In the genomic region with DNA sequence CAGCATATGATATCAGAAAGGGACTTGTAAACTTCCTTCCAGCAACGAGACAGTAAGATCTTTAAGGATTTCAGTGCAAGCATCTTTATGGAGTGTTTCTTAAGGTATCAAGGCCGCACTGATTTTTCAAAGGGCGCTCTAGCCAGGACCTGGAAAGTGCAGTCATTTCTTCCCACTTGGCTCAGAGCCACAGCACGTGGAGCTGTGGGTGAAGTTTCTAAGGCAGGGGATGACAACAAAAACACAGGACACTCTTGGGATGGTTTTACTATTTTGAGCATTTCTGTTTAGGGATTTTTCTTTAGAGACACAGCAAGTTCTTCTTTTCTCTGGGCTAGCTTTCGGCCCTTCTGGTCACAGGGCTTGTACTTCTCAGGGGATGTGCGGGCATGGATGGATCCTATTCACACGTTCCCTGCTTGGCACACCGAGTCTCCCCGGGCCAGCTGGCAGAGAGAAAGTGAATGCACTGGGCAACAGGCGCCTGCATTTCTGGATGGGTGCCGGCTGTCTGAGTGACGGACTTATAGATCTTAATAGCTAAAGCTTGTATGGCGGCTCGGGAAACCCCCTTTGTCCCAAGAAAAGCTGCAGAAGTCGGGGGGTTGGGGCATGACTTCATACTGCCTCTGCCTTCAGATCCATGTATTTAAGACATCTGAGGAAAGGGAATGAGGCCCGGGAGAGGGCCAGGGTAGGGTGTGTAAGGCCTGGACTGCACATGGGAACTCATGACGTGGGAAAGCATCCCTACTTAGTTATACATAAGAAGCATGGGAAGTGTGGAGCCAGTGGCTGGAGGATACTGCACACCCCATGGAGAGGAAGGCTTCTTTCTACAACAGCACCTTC, we compare ENCODE assay signal across 9 mouse cellular contexts.
DNase-seq lines count a peak whose midpoint lies in the region; ATAC-seq lines count a peak whose summit lies in the region.
"Had no signal": no experiment of that assay in that cellular context is flagged by ENCODE, and none has a peak within 500 bp of the region (broad histone marks: within the 10 kb centered on the region; RNA-seq: fewer than 3 reads in every experiment).

No protein-coding gene starts in this region.

- no peak for ATAC-seq in hindbrain, embryonic 13.5 days (ENCODE audit: low FRiP score)
- ATAC-seq in hindbrain, embryonic 11.5 days (ENCODE audit: low FRiP score): no peak
- no peak for ATAC-seq in heart, embryonic 16.5 days (replicated peaks; ENCODE audit: extremely low read depth, insufficient read depth, low FRiP score)
- no peak for ATAC-seq in megakaryocyte-erythroid progenitor cell, adult 5-6 weeks (replicated peaks; ENCODE audit: low FRiP score, low TSS enrichment, poor library complexity, severe bottlenecking)

- no peak overlapping the region for H3K9ac ChIP-seq in hindbrain, embryonic 13.5 days
- H3K9ac ChIP-seq in hindbrain, embryonic 11.5 days (ENCODE audit: low read depth, low read length): no peak overlapping the region
- no peak overlapping the region for H3K9ac ChIP-seq in heart, embryonic 16.5 days (ENCODE audit: low read length)
- H3K9ac ChIP-seq: liver, embryonic 14.5 days had no signal

- H3K4me3 ChIP-seq in hindbrain, embryonic 13.5 days: no peak overlapping the region
- H3K4me3 ChIP-seq in hindbrain, embryonic 11.5 days (ENCODE audit: low read depth, low read length): no peak overlapping the region
- no peak overlapping the region for H3K4me3 ChIP-seq in heart, embryonic 16.5 days (ENCODE audit: low read length)

- no peaks in the 10 kb centered on the region for H3K36me3 ChIP-seq in hindbrain, embryonic 13.5 days
- H3K36me3 ChIP-seq in hindbrain, embryonic 11.5 days (ENCODE audit: control insufficient read depth, insufficient read depth, low read length): no peaks in the 10 kb centered on the region
- no peaks in the 10 kb centered on the region for H3K36me3 ChIP-seq in heart, embryonic 16.5 days (ENCODE audit: control insufficient read depth, insufficient read depth)

- no peaks in the 10 kb centered on the region for H3K27me3 ChIP-seq in hindbrain, embryonic 13.5 days
- H3K27me3 ChIP-seq in hindbrain, embryonic 11.5 days (ENCODE audit: control insufficient read depth, insufficient read depth, low read length): no peaks in the 10 kb centered on the region
- no peaks in the 10 kb centered on the region for H3K27me3 ChIP-seq in heart, embryonic 16.5 days (ENCODE audit: control insufficient read depth, insufficient read depth, low read length)

- no peaks in the 10 kb centered on the region for H3K9me3 ChIP-seq in hindbrain, embryonic 13.5 days
- no peaks in the 10 kb centered on the region for H3K9me3 ChIP-seq in hindbrain, embryonic 11.5 days (ENCODE audit: control insufficient read depth, low read length)
- H3K9me3 ChIP-seq in heart, embryonic 16.5 days (replicated peaks; ENCODE audit: control insufficient read depth, low read length): no peaks in the 10 kb centered on the region

- WGBS in hindbrain, embryonic 13.5 days: 55% methylated on average over 17 of the region's 17 CpGs
- WGBS in hindbrain, embryonic 11.5 days: 83% methylated on average over 17 of the region's 17 CpGs
- WGBS in heart, embryonic 16.5 days: 59% methylated on average over 17 of the region's 17 CpGs

- DNase-seq in hindbrain, embryonic 11.5 days (ENCODE audit: low spot score): no peak
- peak; percentile 56 for DNase-seq in Muller cell, postnatal 12 days (ENCODE audit: inconsistent ontology term)
- peak; percentile 68 for DNase-seq in cerebellum, adult 8-10 months
- no peak for DNase-seq in MN1 (ENCODE audit: low spot score)
- no peak for DNase-seq in kidney, adult 18-20 months

- peak overlapping the region; percentile 14 for H3K27ac ChIP-seq in hindbrain, embryonic 13.5 days
- no peak overlapping the region for H3K27ac ChIP-seq in hindbrain, embryonic 11.5 days (ENCODE audit: low read depth, low read length)
- H3K27ac ChIP-seq in heart, embryonic 16.5 days (ENCODE audit: low read length): peak overlapping the region; percentile 32; the same call in 1 of the 2 replicates
- H3K27ac ChIP-seq: liver, embryonic 14.5 days had no signal

- peaks cover 66% of the 10 kb centered on the region for H3K4me1 ChIP-seq in hindbrain, embryonic 13.5 days (replicated peaks)
- H3K4me1 ChIP-seq in hindbrain, embryonic 11.5 days (replicated peaks; ENCODE audit: control insufficient read depth, insufficient read depth, low read length): peaks cover 2% of the 10 kb centered on the region; the same call in 1 of the 2 replicates
- peaks cover 44% of the 10 kb centered on the region for H3K4me1 ChIP-seq in heart, embryonic 16.5 days (ENCODE audit: control insufficient read depth, insufficient read depth, low read length)

- no peak overlapping the region for H3K4me2 ChIP-seq in hindbrain, embryonic 13.5 days
- H3K4me2 ChIP-seq in hindbrain, embryonic 11.5 days (replicated peaks; ENCODE audit: low read depth, low read length): no peak overlapping the region
- no peak overlapping the region for H3K4me2 ChIP-seq in heart, embryonic 16.5 days (ENCODE audit: low read depth, low read length)

Comparison
In these comparisons a context has a peak if more than half of its experiments do, and no peak if none do; other contexts are left out.
1. DNase-seq: peak in Muller cell, postnatal 12 days (single experiment) and cerebellum, adult 8-10 months (single experiment); none in hindbrain, embryonic 11.5 days (single experiment), MN1 (single experiment) and kidney, adult 18-20 months (single experiment).